Mouse (Mus musculus) stomach, embryonic 14.5 days (tissue): Measurements from ENCODE around the gene Stk4. TPM values are rescaled to one million over a fixed set of nuclear protein-coding genes. Genes with fewer than 3 reads are reported as not detected.

Experiments
- ATAC-seq: fragments of 200-750 bp; cut with Nextera tagmentation; 2 replicates; pipeline ENCODE4 v1.8.0; 2017; ENCODE audit warnings: low read depth, moderate TSS enrichment; ENCODE audit not compliant: insufficient number of reproducible peaks, insufficient read depth, low FRiP score
- H3K27ac ChIP-seq: fragments of 300-500 bp; sonication (generic); 2 replicates; pipeline ENCODE4 v1.5.1; 2014; ENCODE audit warnings: mild to moderate bottlenecking, low read length, moderate library complexity, mixed read lengths
- H3K27me3 ChIP-seq: fragments of 300-500 bp; sonication (generic); 2 replicates; pipeline ENCODE4 v1.6.1; 2014; ENCODE audit warnings: low read length, control low read depth, mixed read lengths; ENCODE audit not compliant: control insufficient read depth, insufficient read depth
- H3K36me3 ChIP-seq: fragments of 300-500 bp; sonication (generic); 2 replicates; pipeline ENCODE4 v1.6.1; 2014; ENCODE audit warnings: mild to moderate bottlenecking, control low read depth, low read length, moderate library complexity, mixed read lengths; ENCODE audit not compliant: control insufficient read depth, insufficient read depth
- H3K4me1 ChIP-seq: fragments of 300-500 bp; sonication (generic); 2 replicates; pipeline ENCODE4 v1.6.1; 2014; ENCODE audit warnings: low read length, control low read depth, mixed read lengths; ENCODE audit not compliant: control insufficient read depth, insufficient read depth
- H3K4me2 ChIP-seq: fragments of 300-500 bp; sonication (generic); replicated peaks from 2 replicates; pipeline ENCODE4 v1.6.1; 2014; ENCODE audit warnings: low read depth, low read length, control low read depth
- H3K4me3 ChIP-seq: fragments of 300-500 bp; sonication (generic); 2 replicates; pipeline ENCODE4 v1.5.1; 2014; ENCODE audit warnings: low read depth, low read length, control low read depth
- H3K9ac ChIP-seq: fragments of 300-500 bp; sonication (generic); replicated peaks from 2 replicates; pipeline ENCODE4 v1.6.1; 2014; ENCODE audit warnings: low read depth, mild to moderate bottlenecking, control low read depth, low read length, moderate library complexity, mixed read lengths
- H3K9me3 ChIP-seq: fragments of 300-500 bp; sonication (generic); 2 replicates; pipeline ENCODE4 v1.6.1; 2016; ENCODE audit warnings: low read depth, low read length, control low read depth; ENCODE audit not compliant: control insufficient read depth
- WGBS: fragments of 180-500 bp; shearing (Covaris S2); extraction: QIAGEN DNeasy Blood & Tissue Kit; methylation state at CpG from one replicate; pipeline ENCODE4 v1.1.7; 2014; 5-methylcytosine and 5-hydroxymethylcytosine counted together
- polyA plus RNA-seq: library from polyadenylated mRNA; unstranded; fragments of >200 nt; fragmentation: Nextera tagmentation; extraction: Ambion mirVana; gene quantifications from 2 replicates; pipeline ENCODE4 v1.2.1, GENCODE M21; 2014

Stk4 gene
- polyA plus RNA-seq, 1 experiment from 2014 or later, result 30.7 TPM

DNA sequence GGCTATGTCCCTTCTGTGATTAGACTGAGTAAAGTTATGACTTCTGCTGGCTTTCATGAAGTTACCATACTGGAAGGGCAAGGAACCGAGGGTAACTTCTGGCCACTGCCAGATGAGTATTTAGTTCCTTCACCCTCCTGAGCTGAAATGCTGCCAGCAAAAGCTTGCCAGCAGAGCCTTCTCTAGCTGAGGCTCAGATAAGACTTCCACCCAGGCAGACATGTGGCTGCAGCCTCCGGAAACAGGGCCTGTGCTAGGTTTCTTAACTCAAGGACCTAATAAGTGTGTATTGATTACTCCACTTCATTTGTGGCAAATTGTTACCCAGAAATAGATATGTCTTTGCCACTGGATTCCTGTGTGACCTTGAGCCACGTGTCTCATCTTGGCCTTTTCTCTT, 103.3 kb downstream of the Stk4 start:
- Histone ChIP-seq H3K27me3 (peaks cover 31% of the 10 kb centered on the region), H3K27ac (no peak overlapping the region), H3K4me2 (no peak overlapping the region), H3K9me3 (no peaks in the 10 kb centered on the region), H3K4me1 (peaks cover 3% of the 10 kb centered on the region), H3K36me3 (no peaks in the 10 kb centered on the region), H3K4me3 (no peak overlapping the region), H3K9ac (no peak overlapping the region)
- no peak for ATAC-seq
- 70% methylated on average over 3 of the region's 3 CpGs for WGBS

DNA sequence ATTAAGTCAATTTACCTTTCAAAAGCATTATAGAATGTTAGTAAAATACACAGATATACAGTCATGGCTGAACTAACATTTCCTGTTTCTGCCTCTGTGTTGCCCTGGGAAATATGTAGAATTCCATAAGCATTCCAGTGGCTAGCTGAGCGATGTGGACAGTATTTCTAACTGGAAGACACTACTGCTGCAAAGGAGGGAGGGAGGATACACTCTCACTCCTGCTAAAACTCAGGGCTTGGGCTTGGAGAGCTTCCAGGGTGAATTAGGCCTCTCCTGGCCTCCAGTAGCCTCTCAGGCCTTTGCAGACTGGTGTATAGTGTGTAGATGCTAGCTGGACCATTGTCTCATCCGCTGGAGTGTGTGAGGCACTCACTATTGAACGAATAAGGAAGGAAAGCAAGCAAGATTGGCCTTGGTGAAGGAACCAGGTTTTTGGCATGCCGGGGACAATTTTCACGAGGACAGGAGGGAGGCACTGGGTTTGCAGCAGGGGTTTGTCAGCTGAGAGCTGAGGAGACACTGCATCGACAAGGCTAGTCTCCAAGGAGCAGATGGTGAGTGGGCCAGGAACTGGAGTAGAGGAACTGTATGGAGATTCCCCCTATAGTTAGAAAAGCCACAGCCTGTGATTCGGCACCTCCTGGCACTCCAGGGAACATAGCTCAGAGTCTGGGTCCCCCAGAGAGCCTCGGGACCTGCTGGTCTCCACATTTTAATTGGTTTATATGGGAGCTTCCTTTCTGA, 104.7 kb downstream of the Stk4 start:
- H3K4me3 ChIP-seq, result no peak overlapping the region
- H3K9me3 ChIP-seq, result no peaks in the 10 kb centered on the region
- H3K36me3 ChIP-seq, result no peaks in the 10 kb centered on the region
- no peak overlapping the region for H3K4me2 ChIP-seq
- WGBS, result 70% methylated on average over 8 of the region's 8 CpGs
- H3K9ac ChIP-seq, result no peak overlapping the region
- H3K27ac ChIP-seq, result no peak overlapping the region
- H3K27me3 ChIP-seq, result peaks cover 18% of the 10 kb centered on the region
- H3K4me1 ChIP-seq, result no peaks in the 10 kb centered on the region
- no peak for ATAC-seq

DNA sequence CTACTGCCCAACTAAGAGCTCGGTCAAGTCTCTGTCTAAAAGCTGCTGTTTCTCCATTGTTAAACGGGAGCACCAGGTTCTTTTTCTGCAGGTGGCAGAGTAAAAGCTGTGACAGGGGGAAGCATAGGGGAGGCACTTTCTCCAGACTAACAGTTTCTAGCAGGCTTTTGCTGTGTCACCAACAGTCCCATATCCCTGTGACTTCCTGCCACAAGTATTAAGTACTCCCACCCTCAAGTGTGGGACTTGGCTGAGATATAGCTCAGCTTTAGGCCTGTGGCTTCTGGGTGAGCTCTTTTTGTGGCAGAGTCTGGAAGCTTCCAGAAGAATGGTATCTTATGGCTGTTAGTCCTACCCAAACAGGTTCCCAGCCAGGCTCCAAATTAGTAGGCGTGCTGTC, 105.7 kb downstream of the Stk4 start:
- Histone ChIP-seq H3K4me3 (no peak overlapping the region), H3K27me3 (peaks cover 9% of the 10 kb centered on the region; the same call in 1 of the 2 replicates), H3K36me3 (no peaks in the 10 kb centered on the region), H3K4me2 (no peak overlapping the region), H3K4me1 (no peaks in the 10 kb centered on the region), H3K9me3 (no peaks in the 10 kb centered on the region), H3K9ac (no peak overlapping the region), H3K27ac (no peak overlapping the region)
- no peak for ATAC-seq
- whole genome bisulfite sequencing, result 83% methylated on average over 3 of the region's 3 CpGs

DNA sequence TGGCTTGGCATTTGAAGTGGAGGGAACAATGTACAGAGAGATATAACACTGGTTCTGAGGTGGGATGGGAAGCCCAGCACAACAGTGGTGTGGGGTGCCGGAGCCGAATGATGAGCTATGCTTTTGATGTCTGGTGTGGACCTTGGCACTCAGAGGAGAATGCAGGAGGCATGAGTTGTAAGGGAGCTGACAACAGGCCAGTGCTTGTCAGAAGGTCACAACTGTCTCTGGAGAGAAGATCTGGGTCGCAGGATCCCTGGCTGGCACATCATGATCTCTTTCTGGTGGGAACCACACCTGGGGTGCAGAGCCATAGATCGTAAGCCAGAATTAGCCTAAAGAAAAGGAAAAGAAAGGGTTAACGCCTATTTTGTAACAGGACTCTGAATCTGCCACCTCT, 107.7 kb downstream of the Stk4 start:
- Histone ChIP-seq H3K4me3 (no peak overlapping the region), H3K9me3 (no peaks in the 10 kb centered on the region), H3K36me3 (no peaks in the 10 kb centered on the region), H3K27me3 (no peaks in the 10 kb centered on the region), H3K4me2 (no peak overlapping the region), H3K9ac (no peak overlapping the region), H3K27ac (no peak overlapping the region), H3K4me1 (no peaks in the 10 kb centered on the region)
- 75% methylated on average over 5 of the region's 5 CpGs for WGBS
- ATAC-seq, result no peak

DNA sequence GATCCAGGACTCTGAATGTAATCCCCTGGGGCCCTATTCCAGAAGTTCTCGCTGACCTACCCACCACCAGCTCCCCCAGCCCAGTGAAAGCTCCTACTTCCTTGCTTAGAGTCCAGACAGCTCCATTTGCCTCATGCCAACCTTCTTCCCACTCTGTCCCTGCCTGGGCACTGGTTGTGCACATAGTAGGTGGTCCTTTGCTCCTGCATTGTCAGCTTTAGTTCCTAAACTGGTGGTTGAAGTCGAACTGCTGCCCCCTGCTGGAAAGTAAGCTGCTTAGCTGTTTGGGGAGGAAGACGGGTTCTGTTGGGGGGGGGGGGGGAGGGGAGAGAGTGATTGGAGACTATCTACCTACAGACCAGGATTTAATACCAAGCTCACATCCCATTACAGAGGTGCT, 110.0 kb downstream of the Stk4 start:
- ATAC-seq, result no peak

DNA sequence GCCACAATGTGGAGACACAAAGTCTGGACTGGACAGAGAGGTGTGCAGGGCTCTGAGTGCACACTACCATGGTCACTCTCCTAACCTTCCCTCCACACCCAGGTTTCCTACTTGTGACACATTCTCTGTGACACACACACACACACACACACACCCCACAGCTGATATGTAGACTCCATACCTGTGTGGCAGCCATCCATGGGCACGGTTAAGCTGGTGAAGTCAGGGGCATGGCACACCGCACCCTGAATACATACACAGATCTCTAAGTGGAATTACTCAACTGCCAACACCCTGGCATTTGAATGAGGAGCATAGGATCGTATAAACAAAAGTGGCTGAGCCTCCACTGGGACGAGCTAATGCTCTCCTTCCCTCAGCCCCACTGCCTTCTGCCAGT, 110.6 kb downstream of the Stk4 start:
- no peak overlapping the region for H3K27ac ChIP-seq
- H3K4me1 ChIP-seq, result no peaks in the 10 kb centered on the region
- 74% methylated on average over 4 of the region's 4 CpGs for WGBS
- H3K27me3 ChIP-seq, result no peaks in the 10 kb centered on the region
- no peaks in the 10 kb centered on the region for H3K36me3 ChIP-seq
- no peak overlapping the region for H3K4me2 ChIP-seq
- no peak overlapping the region for H3K9ac ChIP-seq
- no peak overlapping the region for H3K4me3 ChIP-seq
- ATAC-seq, result no peak
- no peaks in the 10 kb centered on the region for H3K9me3 ChIP-seq

More for the DNA sequence above, 110.0 kb downstream of the Stk4 start:
- no peak overlapping the region for H3K27ac ChIP-seq
- H3K4me2 ChIP-seq, result no peak overlapping the region
- no peak overlapping the region for H3K4me3 ChIP-seq
- no peaks in the 10 kb centered on the region for H3K4me1 ChIP-seq
- H3K36me3 ChIP-seq, result no peaks in the 10 kb centered on the region
- H3K27me3 ChIP-seq, result no peaks in the 10 kb centered on the region
- H3K9me3 ChIP-seq, result no peaks in the 10 kb centered on the region
- WGBS, result 43% methylated on average over 3 of the region's 3 CpGs
- H3K9ac ChIP-seq, result no peak overlapping the region

DNA sequence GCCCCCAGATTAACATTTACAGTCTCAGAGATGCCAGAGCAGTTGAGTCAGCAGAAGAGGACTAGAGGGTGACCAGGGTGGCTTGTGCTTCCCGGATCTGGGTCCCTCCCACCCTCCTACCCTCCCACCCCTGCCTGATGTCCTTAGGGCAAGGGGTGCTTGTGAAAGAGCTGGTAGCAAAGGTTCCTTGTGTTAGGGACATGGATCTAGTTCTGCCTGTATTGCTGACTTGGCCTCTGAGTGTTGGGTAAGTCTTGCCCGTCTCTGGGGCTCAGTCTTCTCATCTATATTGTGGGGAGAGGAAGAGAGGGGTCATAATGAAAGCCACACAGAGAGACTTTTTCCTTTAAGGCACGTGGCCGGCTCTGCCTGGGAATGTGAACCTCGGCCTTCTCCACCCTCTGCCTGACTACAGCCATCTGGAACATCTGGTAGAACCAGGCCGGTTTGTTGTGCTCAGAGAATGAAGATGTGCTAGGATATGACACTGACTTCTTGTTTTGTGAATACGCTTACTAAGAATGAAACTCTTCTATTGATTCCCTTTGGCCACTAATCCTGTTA, 112.7 kb downstream of the Stk4 start, which contains the start of gene Wfdc5:
Wfdc5 (minus strand) TSS at position 51 of the 564 bp plus-strand sequence.
- WGBS, result 85% methylated on average over 7 of the region's 7 CpGs
- no peaks in the 10 kb centered on the region for H3K9me3 ChIP-seq
- H3K36me3 ChIP-seq, result no peaks in the 10 kb centered on the region
- no peak for ATAC-seq
- no peak within 1 kb of the TSS for H3K9ac ChIP-seq
- no peak within 1 kb of the TSS for H3K27ac ChIP-seq
- no peak within 1 kb of the TSS for H3K4me3 ChIP-seq
- no peaks in the 10 kb centered on the region for H3K27me3 ChIP-seq
- no peak within 1 kb of the TSS for H3K4me2 ChIP-seq
- no peaks in the 10 kb centered on the region for H3K4me1 ChIP-seq

DNA sequence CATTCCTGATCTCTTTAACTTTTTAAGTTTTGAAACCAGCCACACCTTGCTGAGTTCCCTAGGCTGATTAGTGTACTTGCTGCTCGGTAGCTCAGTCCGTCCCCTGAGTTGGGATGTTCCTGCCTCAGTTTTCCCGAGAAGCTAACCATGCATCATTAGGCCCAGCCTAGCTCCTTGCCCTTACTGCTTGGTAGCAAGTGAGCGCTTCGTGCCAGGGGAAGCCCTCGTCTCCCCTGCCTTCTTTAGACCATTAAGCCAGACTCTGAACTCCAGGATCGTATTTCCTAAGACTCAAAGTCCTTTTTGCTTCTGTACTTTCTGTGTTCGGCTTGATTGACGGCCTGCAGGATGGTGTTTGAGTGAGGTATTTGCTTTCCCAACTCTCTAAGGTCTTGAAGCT, 113.2 kb downstream of the Stk4 start:
- 68% methylated on average over 9 of the region's 9 CpGs for WGBS
- ATAC-seq, result no peak

More for the DNA sequence above, 113.2 kb downstream of the Stk4 start:
- no peaks in the 10 kb centered on the region for H3K27me3 ChIP-seq
- no peaks in the 10 kb centered on the region for H3K4me1 ChIP-seq
- no peaks in the 10 kb centered on the region for H3K36me3 ChIP-seq
- H3K4me3 ChIP-seq, result no peak overlapping the region
- no peak overlapping the region for H3K27ac ChIP-seq
- H3K9me3 ChIP-seq, result no peaks in the 10 kb centered on the region
- H3K9ac ChIP-seq, result no peak overlapping the region
- H3K4me2 ChIP-seq, result no peak overlapping the region
